Mouse (Mus musculus) embryonic facial prominence, embryonic 10.5 days (tissue): ENCODE data around the gene Col15a1. TPM values are rescaled to one million over a fixed set of nuclear protein-coding genes. Genes with fewer than 3 reads are reported as not detected.

Source experiments
- DNase-seq: peaks from one replicate; pipeline ENCODE4 v3.0.0-alpha.2; 2017; ENCODE audit warnings: low spot score
- H3K27ac ChIP-seq: fragments of 300-500 bp; sonication (generic); replicated peaks from 2 replicates; pipeline ENCODE4 v1.5.1; 2016; ENCODE audit warnings: mild to moderate bottlenecking
- H3K27me3 ChIP-seq: fragments of 300-500 bp; sonication (generic); replicated peaks from 2 replicates; pipeline ENCODE4 v1.6.1; 2016; ENCODE audit warnings: low read depth, mild to moderate bottlenecking; ENCODE audit not compliant: poor library complexity, severe bottlenecking
- H3K36me3 ChIP-seq: fragments of 300-500 bp; sonication (generic); replicated peaks from 2 replicates; pipeline ENCODE4 v1.6.1; 2016; ENCODE audit warnings: mild to moderate bottlenecking, moderate library complexity
- H3K4me1 ChIP-seq: fragments of 300-500 bp; sonication (generic); 2 replicates; pipeline ENCODE4 v1.6.1; 2016
- H3K4me3 ChIP-seq: fragments of 300-500 bp; sonication (generic); 2 replicates; pipeline ENCODE4 v1.5.1; 2016; ENCODE audit warnings: mild to moderate bottlenecking, moderate library complexity
- H3K9me3 ChIP-seq: fragments of 300-500 bp; sonication (generic); 2 replicates; pipeline ENCODE4 v1.6.1; 2016; ENCODE audit warnings: mild to moderate bottlenecking
- WGBS: fragments of 180-500 bp; shearing (Covaris S2); methylation state at CpG from one replicate; pipeline ENCODE4 v1.1.7; 2016; 5-methylcytosine and 5-hydroxymethylcytosine counted together
- polyA plus RNA-seq: library from polyadenylated mRNA; unstranded; fragments of >200 nt; fragmentation: Nextera tagmentation; extraction: Ambion mirVana; gene quantifications from 2 replicates; pipeline ENCODE4 v1.2.1, GENCODE M21; 2016

Col15a1 gene
- polyA plus RNA-seq, result 6.7 and 8.1 TPM in 2 replicates

- peak within 1 kb of the TSS; percentile 75 for H3K27ac ChIP-seq
- peaks cover 12% of the 10 kb centered on the region for H3K4me1 ChIP-seq
- WGBS, result under 1% methylated on average over 45 of the region's 45 CpGs
- peaks cover 80% of the 10 kb centered on the region for H3K27me3 ChIP-seq
- H3K4me3 ChIP-seq, result peak within 1 kb of the TSS; percentile 70
- no peaks in the 10 kb centered on the region for H3K9me3 ChIP-seq
- DNase-seq, result peak; percentile 58
- no peaks in the 10 kb centered on the region for H3K36me3 ChIP-seq
Observed at GRCm38 (mm10) chr4:47207969-47208420, at the start of gene Col15a1. TSS of gene Col15a1 (plus strand) at chr4:47208161.

GRCm38 (mm10) chr4:47161103-47161755, 46.7 kb upstream of the Col15a1 start:
- 0 out of 2 replicates have a peak overlapping the region, but pooled peaks have one; percentile 3 for H3K27ac ChIP-seq
- DNase-seq, result no peak
- no peaks in the 10 kb centered on the region for H3K27me3 ChIP-seq
- 13% methylated on average over 4 of the region's 4 CpGs for WGBS
- H3K4me1 ChIP-seq, result peaks cover 18% of the 10 kb centered on the region
- no peak overlapping the region for H3K4me3 ChIP-seq
- H3K36me3 ChIP-seq, result no peaks in the 10 kb centered on the region
- H3K9me3 ChIP-seq, result no peaks in the 10 kb centered on the region

- Histone ChIP-seq H3K4me1 (peaks cover 18% of the 10 kb centered on the region), H3K27ac (peak overlapping the region; percentile 24; the same call in 1 of the 2 replicates), H3K27me3 (no peaks in the 10 kb centered on the region), H3K9me3 (no peaks in the 10 kb centered on the region), H3K36me3 (no peaks in the 10 kb centered on the region), H3K4me3 (no peak overlapping the region)
- no peak for DNase-seq
- WGBS, result 67% methylated on average over 12 of the region's 12 CpGs
Observed at GRCm38 (mm10) chr4:47161756-47162587, 46.0 kb upstream of the Col15a1 start.

DNA sequence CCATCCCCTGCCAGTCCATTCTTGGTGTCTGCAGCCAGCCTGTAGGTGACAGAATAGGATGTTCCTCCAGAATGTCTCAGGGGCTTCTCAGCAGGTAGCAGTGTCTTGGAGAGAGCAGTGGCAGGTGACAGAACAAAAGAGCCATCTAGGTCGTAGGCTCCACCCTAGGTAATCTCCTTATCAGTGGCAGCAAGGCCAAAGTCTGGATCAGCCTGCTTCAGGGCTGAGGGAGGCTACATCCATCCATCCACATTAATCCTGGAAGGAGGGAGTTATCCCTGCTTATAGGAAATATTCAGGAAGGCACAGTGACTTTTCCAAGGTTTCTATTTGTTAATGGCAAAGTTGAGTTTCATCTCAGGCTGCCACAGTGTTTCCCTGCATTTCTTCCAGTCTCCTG, 35.6 kb upstream of the Col15a1 start:
- no peaks in the 10 kb centered on the region for H3K36me3 ChIP-seq
- 0 out of 2 replicates have a peak, but pooled peaks cover 4% of the 10 kb centered on the region for H3K4me1 ChIP-seq
- H3K4me3 ChIP-seq, result no peak overlapping the region
- 32% methylated on average over 1 of the region's 1 CpGs for WGBS
- H3K27me3 ChIP-seq, result no peaks in the 10 kb centered on the region
- no peak for DNase-seq
- no peaks in the 10 kb centered on the region for H3K9me3 ChIP-seq
- H3K27ac ChIP-seq, result no peak overlapping the region

DNA sequence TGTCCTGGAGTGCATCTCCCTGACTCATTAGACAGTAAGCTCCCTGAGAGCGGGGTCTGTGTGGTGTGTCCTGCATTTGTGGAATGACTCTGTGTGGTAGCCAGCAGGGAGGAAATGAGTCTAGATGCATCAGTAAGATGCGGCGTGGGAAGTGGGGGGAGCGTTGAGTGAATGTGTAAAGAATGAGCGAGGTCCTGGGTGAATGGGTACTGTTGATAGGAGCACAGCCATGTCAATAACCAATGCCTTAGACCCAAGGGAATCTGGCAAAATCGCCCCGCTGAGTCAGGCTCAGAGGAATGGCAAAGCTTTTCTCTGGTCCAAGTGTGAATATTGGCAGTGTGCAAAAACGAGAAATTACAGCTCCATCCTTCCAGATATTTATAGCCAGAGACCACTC, 30.9 kb upstream of the Col15a1 start:
- Histone ChIP-seq H3K36me3 (no peaks in the 10 kb centered on the region), H3K4me3 (no peak overlapping the region), H3K4me1 (peaks cover 13% of the 10 kb centered on the region; the same call in 1 of the 2 replicates), H3K27ac (no peak overlapping the region), H3K9me3 (no peaks in the 10 kb centered on the region), H3K27me3 (no peaks in the 10 kb centered on the region)
- WGBS, result 91% methylated on average over 8 of the region's 8 CpGs
- no peak for DNase-seq

- DNase-seq, result no peak
- H3K36me3 ChIP-seq, result no peaks in the 10 kb centered on the region
- H3K27me3 ChIP-seq, result no peaks in the 10 kb centered on the region; the same call in 1 of the 2 replicates
- H3K27ac ChIP-seq, result no peak overlapping the region
- H3K4me1 ChIP-seq, result peaks cover 13% of the 10 kb centered on the region; the same call in 1 of the 2 replicates
- H3K9me3 ChIP-seq, result no peaks in the 10 kb centered on the region
- H3K4me3 ChIP-seq, result no peak overlapping the region
- WGBS, result 66% methylated on average over 8 of the region's 8 CpGs
Observed at GRCm38 (mm10) chr4:47178261-47178961, 29.6 kb upstream of the Col15a1 start.

GRCm38 (mm10) chr4:47179535-47179934, 28.4 kb upstream of the Col15a1 start:
- no peak for DNase-seq
- Histone ChIP-seq H3K4me3 (no peak overlapping the region), H3K27ac (no peak overlapping the region), H3K4me1 (peaks cover 13% of the 10 kb centered on the region; the same call in 1 of the 2 replicates), H3K36me3 (no peaks in the 10 kb centered on the region), H3K9me3 (no peaks in the 10 kb centered on the region), H3K27me3 (no peaks in the 10 kb centered on the region; the same call in 1 of the 2 replicates)
- 85% methylated on average over 5 of the region's 5 CpGs for WGBS

DNA sequence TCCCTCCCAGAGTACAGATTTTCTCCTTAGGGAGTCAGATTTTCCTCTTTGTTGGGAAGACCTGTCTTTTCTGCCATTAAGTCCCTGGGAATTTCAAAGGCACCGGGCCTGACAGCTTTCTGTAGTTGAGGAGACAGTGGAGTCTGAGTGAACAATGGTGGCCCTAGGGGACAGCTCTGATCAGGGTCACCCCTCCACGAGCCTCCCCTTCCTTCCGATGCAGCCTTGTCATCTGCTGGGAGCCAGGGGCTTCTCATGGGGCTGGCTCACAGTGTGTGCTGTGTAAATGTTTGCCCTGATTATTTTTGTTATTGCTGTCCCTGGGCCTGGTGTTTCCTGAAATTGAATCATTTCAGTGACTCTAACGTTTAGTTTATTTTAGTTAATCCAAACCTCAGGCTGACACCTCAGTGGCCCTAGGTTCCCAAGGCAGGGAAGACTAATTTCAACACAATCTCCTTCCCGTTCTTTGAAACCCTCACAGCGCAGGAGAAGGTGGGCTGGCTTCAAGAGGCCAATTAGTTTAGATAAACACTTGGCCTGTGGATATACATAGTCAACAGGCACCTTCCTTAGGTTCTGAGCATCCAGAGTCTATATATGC, 23.8 kb upstream of the Col15a1 start:
- no peaks in the 10 kb centered on the region for H3K4me1 ChIP-seq
- no peaks in the 10 kb centered on the region for H3K9me3 ChIP-seq
- H3K36me3 ChIP-seq, result no peaks in the 10 kb centered on the region
- no peak overlapping the region for H3K27ac ChIP-seq
- no peak for DNase-seq
- H3K4me3 ChIP-seq, result no peak overlapping the region
- no peaks in the 10 kb centered on the region; the same call in 1 of the 2 replicates for H3K27me3 ChIP-seq
- 40% methylated on average over 6 of the region's 6 CpGs for WGBS

DNA sequence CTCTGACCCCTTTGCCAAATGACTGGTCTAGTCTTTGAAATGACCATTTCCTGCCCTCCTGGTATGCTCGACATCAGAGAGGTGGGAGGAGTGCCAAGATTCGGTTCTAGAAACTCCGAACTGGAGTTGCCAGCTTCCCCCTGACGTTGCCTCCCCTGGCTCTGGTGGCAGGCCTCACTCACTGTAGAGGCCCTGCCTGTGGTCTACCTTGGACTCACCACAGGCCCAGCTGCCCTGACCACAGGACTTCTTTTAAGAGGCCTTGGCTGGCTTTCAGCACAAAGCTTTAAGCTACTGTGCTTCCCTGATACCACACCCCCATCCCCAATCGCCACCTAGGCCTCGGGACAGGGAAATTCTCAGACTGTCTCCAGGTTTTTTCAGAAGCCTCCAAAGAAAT, 21.4 kb upstream of the Col15a1 start:
- no peaks in the 10 kb centered on the region for H3K36me3 ChIP-seq
- WGBS, result 77% methylated on average over 6 of the region's 6 CpGs
- no peak overlapping the region for H3K27ac ChIP-seq
- H3K4me3 ChIP-seq, result no peak overlapping the region
- no peaks in the 10 kb centered on the region; the same call in 1 of the 2 replicates for H3K27me3 ChIP-seq
- DNase-seq, result no peak
- no peaks in the 10 kb centered on the region for H3K9me3 ChIP-seq
- no peaks in the 10 kb centered on the region for H3K4me1 ChIP-seq

DNA sequence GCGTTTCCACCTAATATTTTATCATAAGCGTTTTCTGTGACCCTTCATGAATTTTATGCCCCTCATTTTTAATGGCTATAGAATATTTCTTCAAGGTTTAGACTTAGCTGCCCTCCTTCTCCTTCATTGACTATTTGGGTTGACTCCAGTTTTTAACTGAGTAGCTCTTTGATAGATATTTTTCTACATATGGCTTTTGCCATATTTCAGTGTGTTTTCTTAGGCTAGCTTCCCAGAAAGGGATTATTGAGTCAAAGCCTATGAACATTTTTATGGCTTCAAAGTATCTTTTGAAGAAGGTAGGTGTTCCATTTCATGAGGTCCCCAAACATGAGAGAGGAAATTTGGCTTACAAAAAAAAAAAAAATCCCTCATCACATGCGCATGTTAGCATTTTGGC, 11.8 kb upstream of the Col15a1 start:
- 91% methylated on average over 3 of the region's 3 CpGs for whole genome bisulfite sequencing
- Histone ChIP-seq H3K36me3 (no peaks in the 10 kb centered on the region), H3K9me3 (no peaks in the 10 kb centered on the region), H3K27me3 (no peaks in the 10 kb centered on the region), H3K4me3 (no peak overlapping the region), H3K27ac (no peak overlapping the region), H3K4me1 (no peaks in the 10 kb centered on the region)
- DNase-seq, result no peak

- H3K4me1 ChIP-seq, result peaks cover 10% of the 10 kb centered on the region
- no peaks in the 10 kb centered on the region for H3K36me3 ChIP-seq
- no peak overlapping the region for H3K27ac ChIP-seq
- 89% methylated on average over 5 of the region's 5 CpGs for WGBS
- peaks cover 52% of the 10 kb centered on the region for H3K27me3 ChIP-seq
- H3K4me3 ChIP-seq, result no peak overlapping the region
- H3K9me3 ChIP-seq, result no peaks in the 10 kb centered on the region
- DNase-seq, result no peak
Observed at GRCm38 (mm10) chr4:47203643-47204042, 4.3 kb upstream of the Col15a1 start.

DNA sequence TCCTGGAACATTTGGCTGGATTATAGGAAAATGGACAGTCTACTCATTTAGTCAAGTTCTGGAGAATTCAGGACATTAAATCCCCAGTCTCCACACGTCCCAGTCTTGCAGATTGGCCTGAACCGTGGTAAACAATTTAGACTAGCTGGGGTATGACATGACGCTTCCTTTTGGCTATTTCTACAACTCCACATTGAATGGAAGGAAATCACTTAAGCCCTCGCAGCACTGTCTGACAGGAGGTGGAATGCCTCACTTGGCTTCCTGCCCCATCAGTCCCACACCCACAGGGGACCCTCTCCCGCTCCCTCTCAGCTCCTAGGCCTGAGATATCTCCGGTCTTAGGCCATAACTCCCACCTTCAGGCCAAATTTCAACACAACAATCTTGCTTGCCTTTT, 2.1 kb upstream of the Col15a1 start:
- Histone ChIP-seq H3K27me3 (peaks cover 74% of the 10 kb centered on the region), H3K27ac (no peak overlapping the region), H3K9me3 (no peaks in the 10 kb centered on the region), H3K4me3 (no peak overlapping the region), H3K36me3 (no peaks in the 10 kb centered on the region), H3K4me1 (peaks cover 12% of the 10 kb centered on the region)
- 79% methylated on average over 6 of the region's 6 CpGs for WGBS
- no peak for DNase-seq
